Mouse (Mus musculus) thymus, postnatal 4 days (tissue): Measurements from ENCODE around the gene Spag9.
"Not testable (repeated sequence)": the region's sequence is repeated elsewhere in the genome, so short reads cannot be mapped to it uniquely, and the experiment has no call there.

Source experiments
- DNase-seq: peaks from one replicate; pipeline ENCODE4 v3.0.0; 2021

Spag9 gene

GRCm38 (mm10) chr11:94054901-94055300 lies 59.0 kb downstream of the Spag9 start:
- DNase-seq = no peak

- no peak for DNase-seq
These were observed 68.0 kb downstream of the Spag9 start for GRCm38 (mm10) chr11:94063941-94064340.

- no peak for DNase-seq
These were observed 74.6 kb downstream of the Spag9 start for GRCm38 (mm10) chr11:94070455-94070854.

GRCm38 (mm10) chr11:94073283-94073682 lies 77.4 kb downstream of the Spag9 start:
- DNase-seq = peak; percentile 19

- not testable (repeated sequence) for DNase-seq
These were observed 91.1 kb downstream of the Spag9 start for GRCm38 (mm10) chr11:94086966-94087365.

GRCm38 (mm10) chr11:94090496-94090895 lies 94.6 kb downstream of the Spag9 start:
- no peak for DNase-seq

GRCm38 (mm10) chr11:94097489-94097888 lies 101.6 kb downstream of the Spag9 start:
- DNase-seq = no peak

- no peak for DNase-seq
These were observed 102.9 kb downstream of the Spag9 start for GRCm38 (mm10) chr11:94098840-94099239.

- DNase-seq = no peak
These were observed 117.9 kb downstream of the Spag9 start for GRCm38 (mm10) chr11:94113795-94114194.

GRCm38 (mm10) chr11:94115408-94115807 lies 119.5 kb downstream of the Spag9 start:
- DNase-seq = no peak

- DNase-seq = no peak
These were observed 120.8 kb downstream of the Spag9 start for GRCm38 (mm10) chr11:94116655-94117054.

GRCm38 (mm10) chr11:94117836-94118235 lies 121.9 kb downstream of the Spag9 start:
- DNase-seq = no peak

GRCm38 (mm10) chr11:94118612-94119011 lies 122.7 kb downstream of the Spag9 start:
- DNase-seq = no peak

GRCm38 (mm10) chr11:94120690-94121089 lies 124.8 kb downstream of the Spag9 start:
- DNase-seq = no peak

- DNase-seq = no peak
These were observed 125.6 kb downstream of the Spag9 start for GRCm38 (mm10) chr11:94121501-94121900.

- no peak for DNase-seq
These were observed 126.6 kb downstream of the Spag9 start for GRCm38 (mm10) chr11:94122341-94123030.

- DNase-seq = no peak
These were observed 130.8 kb downstream of the Spag9 start for GRCm38 (mm10) chr11:94126701-94127100.

- peak; percentile 88 for DNase-seq
These were observed 132.1 kb downstream of the Spag9 start for GRCm38 (mm10) chr11:94127966-94128365.

GRCm38 (mm10) chr11:94128506-94128905 lies 132.6 kb downstream of the Spag9 start:
- no peak for DNase-seq

GRCm38 (mm10) chr11:94129261-94130059 lies 133.6 kb downstream of the Spag9 start:
- peak; percentile 61 for DNase-seq

GRCm38 (mm10) chr11:94130118-94131095 lies 134.5 kb downstream of the Spag9 start:
- DNase-seq = no peak

GRCm38 (mm10) chr11:94133344-94133955 lies 137.6 kb downstream of the Spag9 start:
- peak; percentile 95 for DNase-seq
